Mouse (Mus musculus): Measurements from ENCODE around the gene Rnf126.

DNA sequence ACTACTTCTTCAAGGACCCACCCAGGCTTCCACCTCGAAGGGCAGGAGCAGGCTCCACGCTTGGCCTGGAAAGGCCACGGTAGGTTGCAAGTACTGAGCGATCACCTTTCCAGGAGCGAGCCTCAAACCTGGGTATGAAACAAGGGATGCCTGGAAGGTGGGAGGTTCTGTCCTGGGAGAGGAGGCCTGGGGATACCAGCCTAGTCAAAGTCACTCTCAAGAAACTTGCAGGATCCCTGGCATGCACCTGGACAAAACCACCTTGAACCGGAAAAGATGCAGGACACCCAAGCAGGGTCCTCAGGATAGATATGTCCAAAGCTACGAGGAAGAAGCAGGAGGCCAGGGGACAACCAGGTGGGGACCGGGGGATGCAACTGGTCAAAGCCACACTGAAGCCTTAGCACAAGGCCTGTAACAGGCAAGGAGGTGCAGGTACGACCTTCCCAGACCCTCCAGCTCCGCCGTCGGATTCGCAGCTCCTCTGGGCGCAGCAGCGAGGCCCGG lies 698 bp downstream of the Rnf126 start:
- TF ChIP-seq POLR2A (IDR thresholded peaks at IDR 0.05; ENCODE audit: extremely low read depth, insufficient read depth, low read length) (no peak), CTCF (IDR thresholded peaks at IDR 0.05; ENCODE audit: extremely low read depth, insufficient read depth, low read length) (no peak)
